Mouse (Mus musculus) CH12.LX (cell line): Measurements from ENCODE around the gene Olfr5. TPM values are rescaled to one million over a fixed set of nuclear protein-coding genes. Genes with fewer than 3 reads are reported as not detected.

ENCODE experiments used
- DNase-seq: peaks from one replicate; pipeline ENCODE4 v3.0.0-alpha.2; 2013; ENCODE audit errors: extremely low read depth
- H3K27ac ChIP-seq: 2 replicates; pipeline ENCODE4 v1.5.1; 2012; ENCODE audit warnings: low read depth, mild to moderate bottlenecking, control low read depth, moderate library complexity; ENCODE audit not compliant: insufficient read depth
- H3K27me3 ChIP-seq: replicated peaks from 2 replicates; pipeline ENCODE3; 2012; ENCODE audit warnings: inconsistent platforms
- H3K36me3 ChIP-seq, 2 experiments: replicated peaks in 1 of 2; 2 replicates each; pipeline versions ENCODE3 to v1.6.1; 2012; ENCODE audit warnings: inconsistent platforms in 1 of 2, low read length in 1 of 2, mild to moderate bottlenecking in 1 of 2, mixed read lengths in 1 of 2, moderate library complexity in 1 of 2; ENCODE audit not compliant: control insufficient read depth in 1 of 2, insufficient read depth in 1 of 2
- H3K4me1 ChIP-seq, 2 experiments: 2 replicates each; pipeline ENCODE4 v1.6.1; 2012; ENCODE audit warnings: inconsistent platforms in 1 of 2, moderate library complexity in 1 of 2; ENCODE audit not compliant: insufficient read depth in 2 of 2, control insufficient read depth in 1 of 2
- H3K4me2 ChIP-seq: 2 replicates; pipeline ENCODE4 v1.6.1; 2012; ENCODE audit warnings: low read depth, mild to moderate bottlenecking, control low read depth; ENCODE audit not compliant: poor library complexity, insufficient read depth, severe bottlenecking
- H3K4me3 ChIP-seq, 3 experiments: fragments of 150-350 bp in 1 of 3; sonication (generic) in 1 of 3; replicated peaks in 1 of 3; 2 replicates each; pipeline versions ENCODE3 to v1.5.1; 2011 to 2012; ENCODE audit warnings: low read depth in 2 of 3, low read length in 2 of 3, mild to moderate bottlenecking in 2 of 3, moderate library complexity in 2 of 3, control low read depth in 1 of 3, improper control_type of control experiment in 1 of 3, inconsistent platforms in 1 of 3, mixed read lengths in 1 of 3; ENCODE audit not compliant: poor library complexity in 1 of 3
- H3K79me2 ChIP-seq: replicated peaks from 2 replicates; pipeline ENCODE4 v1.6.1; 2012; ENCODE audit warnings: mild to moderate bottlenecking, moderate library complexity; ENCODE audit not compliant: control insufficient read depth, poor library complexity, insufficient read depth, severe bottlenecking; ENCODE audit errors: extremely low read depth
- H3K9ac ChIP-seq: 2 replicates; pipeline ENCODE4 v1.6.1; 2012; ENCODE audit warnings: low read depth, mild to moderate bottlenecking, control low read depth, moderate library complexity; ENCODE audit not compliant: insufficient read depth
- H3K9me3 ChIP-seq: replicated peaks from 2 replicates; pipeline ENCODE3; 2012; ENCODE audit warnings: low read length, inconsistent platforms, mixed read lengths
- BHLHE40 ChIP-seq: IDR thresholded peaks from 2 replicates; pipeline ENCODE4 v1.6.1; 2011; ENCODE audit warnings: mild to moderate bottlenecking, low read depth, low read length, improper control_type of control experiment
- CTCF ChIP-seq, 2 experiments: IDR thresholded peaks in 1 of 2; conservative IDR thresholded peaks in 1 of 2; 2 replicates each; pipeline ENCODE4 v1.5.1; 2011 to 2012; ENCODE audit warnings: low read depth in 2 of 2, low read length in 2 of 2, improper control_type of control experiment in 1 of 2, inconsistent platforms in 1 of 2, mild to moderate bottlenecking in 1 of 2, moderate library complexity in 1 of 2
- dilution Hi-C: fragments of 300-500 bp; cut with MboI; formaldehyde crosslinking; loops from 2 replicates; pipeline ENCODE4 v1.14.3; 2020; ENCODE audit warnings: low sequenced_read_pairs; ENCODE audit not compliant: extremely low pct_unique_long_range_greater_than_20kb, extremely low pct_ligation_motif_present
- in situ Hi-C: fragments of 300-500 bp; cut with MboI; formaldehyde crosslinking; loops from 3 replicates; pipeline ENCODE4 v1.14.3; 2019; ENCODE audit warnings: low sequenced_read_pairs, low pct_ligation_motif_present, low pct_unique_long_range_greater_than_20kb, mixed read lengths
- polyA plus RNA-seq: library from polyadenylated mRNA; unstranded; fragments of >175 nt; gene quantifications from 2 replicates; pipeline ENCODE4 v1.2.1, GENCODE M21; 2012; ENCODE audit warnings: low read depth; ENCODE audit not compliant: insufficient read length
- total RNA-seq, 2 experiments: library from RNA; depleted of rRNA; stranded (reverse); fragments of 300-350 nt in 1 of 2; fragments of >200 nt in 1 of 2; gene quantifications; 2 replicates each; pipeline ENCODE4 v1.2.3; 2012 to 2014

The Olfr5 gene
- total and polyA plus RNA-seq, 3 experiments = not detected

DNA sequence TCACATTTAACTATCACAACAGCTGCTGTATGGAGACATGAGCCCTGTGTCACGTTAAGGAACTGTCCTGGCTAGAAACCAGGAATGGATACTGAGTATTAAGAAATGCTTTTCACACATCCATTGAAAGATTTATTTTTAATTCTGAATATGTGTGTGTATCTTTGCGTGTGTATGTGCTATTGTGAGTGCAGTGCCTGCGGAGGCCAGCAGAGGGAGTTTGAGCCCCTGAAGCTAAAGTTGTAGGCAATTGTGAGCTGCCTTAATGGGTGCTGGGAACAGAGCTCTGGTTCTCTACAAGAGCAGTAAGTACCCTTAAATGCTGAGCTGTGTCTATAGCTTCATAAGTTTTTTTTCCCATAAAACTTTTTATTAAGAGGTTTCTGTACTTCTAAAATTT lies 57.4 kb downstream of the Olfr5 start:
- TF ChIP-seq CTCF (conservative IDR thresholded peaks at IDR 0.05 in 1 of 2, IDR thresholded peaks at IDR 0.05 in 1 of 2; ENCODE audit: low read depth in 2 of 2, low read length in 2 of 2) (peak in 1 of 2 experiments; percentile 25; a peak in 2 of 4 replicates), BHLHE40 (no peak)
- TF ChIP-seq, all 38 proteins: peak for 1
- in situ Hi-C loops = no loop called here
- DNase-seq = no peak
- no peaks in the 10 kb centered on the region for H3K79me2 ChIP-seq
- dilution Hi-C loops = no loop called here
- no peak overlapping the region for H3K9ac ChIP-seq
- no peaks in the 10 kb centered on the region for H3K36me3 ChIP-seq
- peaks cover 26% of the 10 kb centered on the region for H3K9me3 ChIP-seq
- no peaks in the 10 kb centered on the region for H3K27me3 ChIP-seq
- no peak overlapping the region for H3K4me3 ChIP-seq
- no peak overlapping the region for H3K27ac ChIP-seq
- no peaks in the 10 kb centered on the region for H3K4me1 ChIP-seq
- H3K4me2 ChIP-seq = no peak overlapping the region

Other genes starting within 250 kb of the Olfr5 start
- gene Epp13, start 234.2 kb downstream of the Olfr5 start, total RNA-seq (2012; rRNA removed) = not detected in 2 replicates
- not detected in 2 replicates for gene Epp13, start 234.2 kb downstream of the Olfr5 start, total RNA-seq (2014; rRNA removed)
- gene Epp13, start 234.2 kb downstream of the Olfr5 start, polyA plus RNA-seq = not detected in 2 replicates
- 0.50 and 0.51 TPM in 2 replicates for gene Zfp667, start 200.4 kb downstream of the Olfr5 start, total RNA-seq (2012; rRNA removed)
- 0.46 and 0.58 TPM in 2 replicates for gene Zfp667, start 200.4 kb downstream of the Olfr5 start, total RNA-seq (2014; rRNA removed)
- 0.56 and 0.87 TPM in 2 replicates for gene Zfp667, start 200.4 kb downstream of the Olfr5 start, polyA plus RNA-seq
- not detected in 2 replicates for gene Zfp583, start 155.7 kb downstream of the Olfr5 start, total RNA-seq (2012; rRNA removed)
- not detected in 2 replicates for gene Zfp583, start 155.7 kb downstream of the Olfr5 start, total RNA-seq (2014; rRNA removed)
- not detected in 2 replicates for gene Zfp583, start 155.7 kb downstream of the Olfr5 start, polyA plus RNA-seq
- not detected in 2 replicates for gene Gm3854, start 143.2 kb downstream of the Olfr5 start, total RNA-seq (2012; rRNA removed)
- gene Gm3854, start 143.2 kb downstream of the Olfr5 start, total RNA-seq (2014; rRNA removed) = not detected in 2 replicates
- gene Gm3854, start 143.2 kb downstream of the Olfr5 start, polyA plus RNA-seq = not detected in 2 replicates
- not detected in 2 replicates for gene Zfp78, start 123.7 kb downstream of the Olfr5 start, total RNA-seq (2012; rRNA removed)
- gene Zfp78, start 123.7 kb downstream of the Olfr5 start, total RNA-seq (2014; rRNA removed) = not detected in 2 replicates
- not detected in 2 replicates for gene Zfp78, start 123.7 kb downstream of the Olfr5 start, polyA plus RNA-seq
- gene Zfp28, start 103.6 kb downstream of the Olfr5 start, total RNA-seq (2012; rRNA removed) = 0.88 and 1.1 TPM in 2 replicates
- gene Zfp28, start 103.6 kb downstream of the Olfr5 start, total RNA-seq (2014; rRNA removed) = 0.82 and 2.5 TPM in 2 replicates
- 1.2 TPM in 2 replicates for gene Zfp28, start 103.6 kb downstream of the Olfr5 start, polyA plus RNA-seq
- gene Smim17, start 88.2 kb downstream of the Olfr5 start, total RNA-seq (2012; rRNA removed) = not detected in 2 replicates
- not detected in 2 replicates for gene Smim17, start 88.2 kb downstream of the Olfr5 start, total RNA-seq (2014; rRNA removed)
- gene Smim17, start 88.2 kb downstream of the Olfr5 start, polyA plus RNA-seq = not detected in 2 replicates
- gene Gm20715, start 76.7 kb downstream of the Olfr5 start, total RNA-seq (2012; rRNA removed) = not detected in 2 replicates
- not detected in 2 replicates for gene Gm20715, start 76.7 kb downstream of the Olfr5 start, total RNA-seq (2014; rRNA removed)
- not detected in 2 replicates for gene Gm20715, start 76.7 kb downstream of the Olfr5 start, polyA plus RNA-seq
- gene Olfr1344, start 48.3 kb downstream of the Olfr5 start, total RNA-seq (2012; rRNA removed) = not detected in 2 replicates
- not detected in 2 replicates for gene Olfr1344, start 48.3 kb downstream of the Olfr5 start, total RNA-seq (2014; rRNA removed)
- not detected in 2 replicates for gene Olfr1344, start 48.3 kb downstream of the Olfr5 start, polyA plus RNA-seq
- not detected in 2 replicates for gene Olfr1336, start 30.8 kb downstream of the Olfr5 start, total RNA-seq (2012; rRNA removed)
- gene Olfr1336, start 30.8 kb downstream of the Olfr5 start, total RNA-seq (2014; rRNA removed) = not detected in 2 replicates
- not detected in 2 replicates for gene Olfr1336, start 30.8 kb downstream of the Olfr5 start, polyA plus RNA-seq
- gene Olfr1346, start 19.8 kb downstream of the Olfr5 start, total RNA-seq (2012; rRNA removed) = not detected in 2 replicates
- not detected in 2 replicates for gene Olfr1346, start 19.8 kb downstream of the Olfr5 start, total RNA-seq (2014; rRNA removed)
- gene Olfr1346, start 19.8 kb downstream of the Olfr5 start, polyA plus RNA-seq = not detected in 2 replicates
- not detected in 2 replicates for gene Olfr1347, start 12.8 kb upstream of the Olfr5 start, total RNA-seq (2012; rRNA removed)
- not detected in 2 replicates for gene Olfr1347, start 12.8 kb upstream of the Olfr5 start, total RNA-seq (2014; rRNA removed)
- not detected in 2 replicates for gene Olfr1347, start 12.8 kb upstream of the Olfr5 start, polyA plus RNA-seq
- gene Olfr1348, start 21.8 kb upstream of the Olfr5 start, total RNA-seq (2012; rRNA removed) = not detected in 2 replicates
- gene Olfr1348, start 21.8 kb upstream of the Olfr5 start, total RNA-seq (2014; rRNA removed) = not detected in 2 replicates
- gene Olfr1348, start 21.8 kb upstream of the Olfr5 start, polyA plus RNA-seq = not detected in 2 replicates
- gene Olfr1349, start 36.0 kb upstream of the Olfr5 start, total RNA-seq (2012; rRNA removed) = not detected in 2 replicates
- gene Olfr1349, start 36.0 kb upstream of the Olfr5 start, total RNA-seq (2014; rRNA removed) = not detected in 2 replicates
- not detected in 2 replicates for gene Olfr1349, start 36.0 kb upstream of the Olfr5 start, polyA plus RNA-seq
- not detected in 2 replicates for gene Olfr1350, start 77.9 kb upstream of the Olfr5 start, total RNA-seq (2012; rRNA removed)
- gene Olfr1350, start 77.9 kb upstream of the Olfr5 start, total RNA-seq (2014; rRNA removed) = not detected in 2 replicates
- gene Olfr1350, start 77.9 kb upstream of the Olfr5 start, polyA plus RNA-seq = not detected in 2 replicates
- gene Zim1, start 209.5 kb upstream of the Olfr5 start, total RNA-seq (2012; rRNA removed) = not detected in 2 replicates
- gene Zim1, start 209.5 kb upstream of the Olfr5 start, total RNA-seq (2014; rRNA removed) = not detected in 2 replicates
- not detected in 2 replicates for gene Zim1, start 209.5 kb upstream of the Olfr5 start, polyA plus RNA-seq
- gene Peg3, start 243.5 kb upstream of the Olfr5 start, total RNA-seq (2012; rRNA removed) = not detected in 2 replicates
- gene Peg3, start 243.5 kb upstream of the Olfr5 start, total RNA-seq (2014; rRNA removed) = not detected in 2 replicates
- not detected in 2 replicates for gene Peg3, start 243.5 kb upstream of the Olfr5 start, polyA plus RNA-seq
- gene Usp29, start 243.6 kb upstream of the Olfr5 start, total RNA-seq (2012; rRNA removed) = not detected in 2 replicates
- not detected in 2 replicates for gene Usp29, start 243.6 kb upstream of the Olfr5 start, total RNA-seq (2014; rRNA removed)
- gene Usp29, start 243.6 kb upstream of the Olfr5 start, polyA plus RNA-seq = not detected in 2 replicates